Mouse (Mus musculus): ENCODE measurements at regions not wholly inside any gene's neighbourhood (a gene's known extent, or its start where the extent isn't known, plus 50 kb on each side); places are given as distances from the start of the nearest gene placed in this dataset.

GRCm38 (mm10) chr6:133206173-133206572 lies 85.8 kb upstream of the 5530400C23Rik start:
- TF ChIP-seq POLR2A (IDR thresholded peaks at IDR 0.05; ENCODE audit: insufficient read depth, low read length) = no peak
- TF ChIP-seq CTCF (IDR thresholded peaks at IDR 0.05; ENCODE audit: low read depth, low read length) = peak; percentile 44
- no peak for TF ChIP-seq EP300 (IDR thresholded peaks at IDR 0.05; ENCODE audit: insufficient read depth, low read depth, low read length)

Measured in ES-Bruce4 (cell line).